Mouse (Mus musculus) kidney, adult 2 months (tissue): Measurements from ENCODE around the gene Defa33. TPM values are rescaled to one million over a fixed set of nuclear protein-coding genes. Genes with fewer than 3 reads are reported as not detected.
"Not testable (repeated sequence)": the region's sequence is repeated elsewhere in the genome, so short reads cannot be mapped to it uniquely, and the experiment has no call there.

ENCODE experiments used
- DNase-seq: peaks from one replicate; pipeline ENCODE4 v3.0.0; 2021
- H3K27ac ChIP-seq: fragments of 200-500 bp; 2 replicates; pipeline ENCODE4 v1.5.1; 2012; ENCODE audit warnings: low read depth, low read length, control low read depth, inconsistent platforms; ENCODE audit not compliant: insufficient read depth
- H3K27me3 ChIP-seq: fragments of 200-500 bp; replicated peaks from 2 replicates; pipeline ENCODE4 v1.6.1; 2012; ENCODE audit warnings: mild to moderate bottlenecking, moderate library complexity, low read length, inconsistent platforms; ENCODE audit not compliant: control insufficient read depth, insufficient read depth
- H3K36me3 ChIP-seq: fragments of 200-500 bp; 2 replicates; pipeline ENCODE4 v1.6.1; 2012; ENCODE audit warnings: mild to moderate bottlenecking, moderate library complexity, low read length, inconsistent platforms; ENCODE audit not compliant: control insufficient read depth, insufficient read depth
- H3K4me1 ChIP-seq: fragments of 200-500 bp; 2 replicates; pipeline ENCODE4 v1.6.1; 2011; ENCODE audit warnings: low read length; ENCODE audit not compliant: control insufficient read depth, insufficient read depth
- H3K4me3 ChIP-seq: fragments of 200-500 bp; 2 replicates; pipeline ENCODE4 v1.5.1; 2011; ENCODE audit warnings: mild to moderate bottlenecking, low read depth, low read length, control low read depth; ENCODE audit not compliant: insufficient read depth
- WGBS: fragments of 180-500 bp; shearing (Covaris S2); methylation state at CpG from one replicate; pipeline ENCODE4 v1.1.7; 2018; 5-methylcytosine and 5-hydroxymethylcytosine counted together
- polyA plus RNA-seq: library from polyadenylated mRNA; depleted of rRNA; stranded (reverse); fragments of >200 nt; gene quantifications from 2 replicates; pipeline ENCODE4 v1.2.3, GENCODE M21; 2012; rRNA removed

Defa33 gene
- not detected in 2 replicates for polyA plus RNA-seq

- not testable (repeated sequence) for H3K4me1 ChIP-seq
- no CpG with 5 or more reads among the region's 2 CpGs for WGBS
Measured at GRCm38 (mm10) chr8:21391511-21391910, at the start of gene Defa33. TSS of gene Defa33 (plus strand) at chr8:21391811.

GRCm38 (mm10) chr8:21378215-21378614 lies 13.4 kb upstream of the Defa33 start, which contains the start of gene Defa2:
TSS of gene Defa2 (plus strand) at chr8:21378515.
- H3K36me3 ChIP-seq, H3K27ac ChIP-seq, H3K4me1 ChIP-seq, H3K27me3 ChIP-seq, DNase-seq, H3K4me3 ChIP-seq: not testable (repeated sequence)
- WGBS: 29% methylated on average over 1 of the region's 2 CpGs

More at GRCm38 (mm10) chr8:21391511-21391910, at the start of gene Defa33:
- not testable (repeated sequence) for H3K36me3 ChIP-seq, H3K27me3 ChIP-seq, H3K4me3 ChIP-seq, H3K27ac ChIP-seq, DNase-seq

DNA sequence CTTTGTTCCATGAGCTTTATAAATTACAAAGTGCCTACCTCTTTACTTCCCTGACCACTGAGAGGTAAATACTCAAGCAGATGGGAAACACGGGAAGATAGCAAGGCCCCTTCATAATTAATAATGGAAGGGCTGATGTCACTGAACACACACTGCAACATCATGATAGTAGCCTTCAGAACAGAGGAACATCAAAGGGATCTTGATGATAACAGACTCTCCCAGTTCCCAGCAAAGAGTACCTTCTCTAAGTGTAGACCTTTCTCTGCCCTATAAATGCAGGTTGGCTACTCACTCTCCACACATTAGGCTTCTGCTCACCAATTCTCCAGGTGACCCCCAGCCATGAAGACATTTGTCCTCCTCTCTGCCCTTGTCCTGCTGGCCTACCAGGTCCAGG lies 35.5 kb downstream of the Defa33 start, which contains the start of gene Defa36:
Gene Defa36 (plus strand): TSS at position 301 of the 400 bp plus-strand sequence.
- not testable (repeated sequence) for H3K27me3 ChIP-seq, DNase-seq, H3K36me3 ChIP-seq, H3K4me1 ChIP-seq, H3K27ac ChIP-seq, H3K4me3 ChIP-seq
- WGBS: no CpG with 5 or more reads among the region's 1 CpGs

Other genes starting within 250 kb of the Defa33 start
- not detected in 2 replicates for gene Defa22, start 229.5 kb upstream of the Defa33 start, polyA plus RNA-seq
- gene Defa31, start 200.2 kb upstream of the Defa33 start, polyA plus RNA-seq: not detected in 2 replicates
- gene Gm15293, start 190.2 kb upstream of the Defa33 start, polyA plus RNA-seq: not detected in 2 replicates
- gene Gm15292, start 142.1 kb upstream of the Defa33 start, polyA plus RNA-seq: not detected in 2 replicates
- gene Defa27, start 76.3 kb upstream of the Defa33 start, polyA plus RNA-seq: not detected in 2 replicates
- not detected in 2 replicates for gene Defa29, start 64.8 kb upstream of the Defa33 start, polyA plus RNA-seq
- not detected in 2 replicates for gene Defa2, start 13.3 kb upstream of the Defa33 start, polyA plus RNA-seq
- not detected in 2 replicates for gene Defa36, start 35.6 kb downstream of the Defa33 start, polyA plus RNA-seq
- gene Gm7849, start 64.7 kb downstream of the Defa33 start, polyA plus RNA-seq: not detected in 2 replicates
- gene Defa20, start 117.4 kb downstream of the Defa33 start, polyA plus RNA-seq: not detected in 2 replicates
- gene Defa32, start 137.2 kb downstream of the Defa33 start, polyA plus RNA-seq: not detected in 2 replicates
- gene Defa37, start 173.6 kb downstream of the Defa33 start, polyA plus RNA-seq: not detected in 2 replicates
- gene Defa28, start 191.2 kb downstream of the Defa33 start, polyA plus RNA-seq: not detected in 2 replicates
- gene Gm7861, start 202.7 kb downstream of the Defa33 start, polyA plus RNA-seq: not detected in 2 replicates
- not detected in 2 replicates for gene Defa26, start 226.4 kb downstream of the Defa33 start, polyA plus RNA-seq